Mouse (Mus musculus) cerebellum, adult 2 months (tissue): ENCODE results near the gene Orc2. TPM values are rescaled to one million over a fixed set of nuclear protein-coding genes. Genes with fewer than 3 reads are reported as not detected.
A peak's percentile ranks its signal among the peaks of the same experiment; 100 is the strongest.

Experiments
- DNase-seq, 2 experiments: peaks; one replicate each; pipeline ENCODE4 v3.0.0; 2021
- H3K27ac ChIP-seq: fragments of 200-500 bp; 2 replicates; pipeline ENCODE4 v1.5.1; 2012; ENCODE audit warnings: low read length, control low read depth, inconsistent platforms; ENCODE audit not compliant: insufficient read depth
- H3K27me3 ChIP-seq: fragments of 200-500 bp; 2 replicates; pipeline ENCODE4 v1.6.1; 2012; ENCODE audit warnings: inconsistent platforms, mild to moderate bottlenecking, low read length, moderate library complexity; ENCODE audit not compliant: control insufficient read depth, insufficient read depth
- H3K4me1 ChIP-seq: fragments of 200-500 bp; 2 replicates; pipeline ENCODE4 v1.6.1; 2011; ENCODE audit warnings: low read length; ENCODE audit not compliant: control insufficient read depth, insufficient read depth
- H3K4me3 ChIP-seq: fragments of 200-500 bp; replicated peaks from 2 replicates; pipeline ENCODE3; 2011; ENCODE audit warnings: mild to moderate bottlenecking, low read depth, low read length, control low read depth; ENCODE audit not compliant: insufficient read depth
- CTCF ChIP-seq: fragments of 200-500 bp; IDR thresholded peaks from 2 replicates; pipeline ENCODE4 v1.5.1; 2011; ENCODE audit warnings: low read depth, mild to moderate bottlenecking, control low read depth, low read length, moderate library complexity, borderline replicate concordance; ENCODE audit not compliant: insufficient read depth
- POLR2A ChIP-seq: fragments of 200-500 bp; IDR thresholded peaks from 2 replicates; pipeline ENCODE4 v1.6.1; 2011; ENCODE audit warnings: low read length, control low read depth, borderline replicate concordance; ENCODE audit not compliant: insufficient read depth
- WGBS: fragments of 180-500 bp; shearing (Covaris S2); methylation state at CpG from one replicate; pipeline ENCODE4 v1.1.7; 2018; 5-methylcytosine and 5-hydroxymethylcytosine counted together
- polyA plus RNA-seq: library from polyadenylated mRNA; depleted of rRNA; stranded (reverse); fragments of >200 nt; gene quantifications from 2 replicates; pipeline ENCODE4 v1.2.3, GENCODE M21; 2012

Gene Orc2
- polyA plus RNA-seq, 1 experiment, result 21.6 TPM

GRCm38 (mm10) chr1:58482647-58483046, 22.3 kb downstream of the Orc2 start:
- TF ChIP-seq POLR2A (no peak), CTCF (no peak)
- H3K27ac ChIP-seq, result no peak overlapping the region
- WGBS, result 73% methylated on average over 4 of the region's 4 CpGs
- no peak for DNase-seq
- H3K4me3 ChIP-seq, result no peak overlapping the region
- no peaks in the 10 kb centered on the region for H3K27me3 ChIP-seq
- H3K4me1 ChIP-seq, result no peaks in the 10 kb centered on the region

GRCm38 (mm10) chr1:58475662-58476061, 29.2 kb downstream of the Orc2 start:
- no peak for DNase-seq
- TF ChIP-seq POLR2A, result no peak
- no peak for TF ChIP-seq CTCF
- H3K4me3 ChIP-seq, result no peak overlapping the region
- WGBS, result 96% methylated on average over 8 of the region's 8 CpGs
- no peaks in the 10 kb centered on the region for H3K4me1 ChIP-seq
- H3K27me3 ChIP-seq, result no peaks in the 10 kb centered on the region
- H3K27ac ChIP-seq, result no peak overlapping the region

- peak; percentile 39 to 60 for DNase-seq
- no peak overlapping the region for H3K4me3 ChIP-seq
- peaks cover 13% of the 10 kb centered on the region; the same call in 1 of the 2 replicates for H3K4me1 ChIP-seq
- H3K27me3 ChIP-seq, result no peaks in the 10 kb centered on the region
- peak overlapping the region; percentile 44; the same call in 1 of the 2 replicates for H3K27ac ChIP-seq
- 14% methylated on average over 4 of the region's 4 CpGs for WGBS
- no peak for TF ChIP-seq POLR2A
- TF ChIP-seq CTCF, result no peak
Observed at GRCm38 (mm10) chr1:58465561-58465960, 39.3 kb downstream of the Orc2 start.

GRCm38 (mm10) chr1:58465042-58465441, 39.9 kb downstream of the Orc2 start:
- Histone ChIP-seq H3K4me3 (no peak overlapping the region), H3K4me1 (peaks cover 13% of the 10 kb centered on the region; the same call in 1 of the 2 replicates), H3K27ac (peak overlapping the region; percentile 44; the same call in 1 of the 2 replicates), H3K27me3 (no peaks in the 10 kb centered on the region)
- peak; percentile 57 to 69 for DNase-seq
- WGBS, result 32% methylated on average over 4 of the region's 4 CpGs
- TF ChIP-seq POLR2A (no peak), CTCF (no peak)

- DNase-seq, result no peak
- Histone ChIP-seq H3K27ac (no peak overlapping the region), H3K4me3 (no peak overlapping the region), H3K27me3 (no peaks in the 10 kb centered on the region), H3K4me1 (peaks cover 13% of the 10 kb centered on the region; the same call in 1 of the 2 replicates)
- WGBS, result 79% methylated on average over 2 of the region's 2 CpGs
- TF ChIP-seq CTCF, result no peak
- TF ChIP-seq POLR2A, result no peak
Observed at GRCm38 (mm10) chr1:58463935-58464334, 41.0 kb downstream of the Orc2 start.

- Histone ChIP-seq H3K27ac (no peak overlapping the region), H3K4me3 (no peak overlapping the region), H3K4me1 (peaks cover 10% of the 10 kb centered on the region; the same call in 1 of the 2 replicates), H3K27me3 (no peaks in the 10 kb centered on the region)
- DNase-seq, result no peak
- WGBS, result 95% methylated on average over 3 of the region's 3 CpGs
- no peak for TF ChIP-seq POLR2A
- no peak for TF ChIP-seq CTCF
Observed at GRCm38 (mm10) chr1:58460566-58460965, 44.3 kb downstream of the Orc2 start.

GRCm38 (mm10) chr1:58458867-58459266, 46.0 kb downstream of the Orc2 start:
- H3K27ac ChIP-seq, result no peak overlapping the region
- H3K27me3 ChIP-seq, result no peaks in the 10 kb centered on the region
- TF ChIP-seq POLR2A (no peak), CTCF (no peak)
- WGBS, result 53% methylated on average over 2 of the region's 2 CpGs
- no peaks in the 10 kb centered on the region for H3K4me1 ChIP-seq
- DNase-seq, result peak; percentile 20 to 47
- no peak overlapping the region for H3K4me3 ChIP-seq

GRCm38 (mm10) chr1:58458175-58458574, 46.7 kb downstream of the Orc2 start:
- no peak for DNase-seq
- no peak overlapping the region for H3K27ac ChIP-seq
- H3K4me3 ChIP-seq, result no peak overlapping the region
- no peaks in the 10 kb centered on the region for H3K4me1 ChIP-seq
- TF ChIP-seq POLR2A (no peak), CTCF (no peak)
- H3K27me3 ChIP-seq, result no peaks in the 10 kb centered on the region
- WGBS, result 94% methylated on average over 5 of the region's 5 CpGs
